Mouse (Mus musculus): Measurements from ENCODE around the gene Otop2.

GRCm38 (mm10) chr11:115323354-115323753 is 16.4 kb downstream of the Otop2 start:
- no peak for TF ChIP-seq POLR2A (IDR thresholded peaks at IDR 0.05; ENCODE audit: insufficient read depth, low read depth, low read length)
- TF ChIP-seq CTCF (IDR thresholded peaks at IDR 0.05; ENCODE audit: insufficient read depth, low read depth, low read length): no peak
